Mouse (Mus musculus): Measurements from ENCODE around the gene Themis.

Gene Themis

DNA sequence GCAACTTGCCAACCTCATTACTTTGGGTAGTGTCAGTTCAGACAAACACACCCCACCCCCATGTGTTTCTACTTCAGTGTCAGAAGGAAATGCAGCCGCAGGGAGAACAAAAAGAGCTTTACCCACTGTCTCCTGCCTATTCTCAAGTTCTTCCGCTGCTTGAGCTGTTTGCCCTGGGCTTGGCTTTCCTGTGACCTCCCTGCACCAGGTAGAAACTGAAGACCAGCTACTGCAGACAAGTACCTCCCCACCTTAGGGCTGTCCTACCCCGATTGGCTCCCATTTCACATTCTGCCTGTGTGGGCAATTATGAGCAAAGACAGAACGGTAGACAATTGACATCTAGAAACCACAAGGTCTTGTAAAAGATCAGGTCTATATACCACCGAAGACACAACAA, at the start of gene Themis:
Gene Themis (plus strand): TSS at position 100 of the 400 bp plus-strand sequence.
- no peak for DNase-seq (ENCODE audit: low read depth, low spot score)

- no peak for DNase-seq (ENCODE audit: low read depth, low spot score)
These were observed 48.7 kb upstream of the Themis start for GRCm38 (mm10) chr10:28619415-28619814.

DNA sequence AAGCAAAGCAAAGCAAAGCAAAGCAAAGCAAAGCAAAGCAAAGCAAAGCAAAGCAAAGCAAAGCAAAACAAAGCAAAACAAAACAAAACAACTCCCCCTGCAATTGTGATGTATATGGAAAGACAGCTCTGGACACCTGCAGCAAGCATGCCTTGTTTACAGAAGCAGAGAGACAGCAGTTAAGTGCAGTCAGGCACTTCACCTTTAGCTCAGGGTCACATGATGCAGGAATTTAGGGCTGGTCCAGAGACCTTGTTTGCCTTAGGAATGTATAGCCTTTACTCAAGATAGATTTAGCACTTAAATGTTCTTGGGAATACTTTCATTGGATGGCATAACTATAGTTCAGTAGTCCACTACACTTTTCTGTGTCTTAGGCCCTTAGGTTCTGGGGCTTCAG, 32.1 kb upstream of the Themis start:
- peak; percentile 18 for DNase-seq (ENCODE audit: low read depth, low spot score)

- no peak for DNase-seq (ENCODE audit: low read depth, low spot score)
These were observed 26.3 kb upstream of the Themis start for GRCm38 (mm10) chr10:28641887-28642286.

DNA sequence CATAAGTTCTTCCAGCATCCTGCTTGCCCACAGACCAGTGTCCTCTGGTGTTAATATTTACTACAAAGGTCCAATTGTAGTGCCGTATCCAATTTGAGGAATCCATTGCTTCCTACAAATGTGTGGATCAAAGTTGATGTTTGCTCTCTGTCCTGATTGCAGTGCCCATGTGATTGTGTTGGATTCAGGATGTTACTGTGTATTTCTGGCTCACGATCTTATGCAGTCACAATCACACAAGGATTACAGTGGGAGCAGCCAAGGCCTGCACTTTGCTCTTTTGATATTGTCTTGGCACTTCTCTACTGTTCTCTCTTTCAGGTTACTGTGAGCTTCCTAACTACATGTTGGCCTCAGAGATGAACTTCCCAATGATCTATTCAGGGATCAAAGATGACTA, 20.3 kb upstream of the Themis start:
- no peak for DNase-seq (ENCODE audit: low read depth, low spot score)

DNA sequence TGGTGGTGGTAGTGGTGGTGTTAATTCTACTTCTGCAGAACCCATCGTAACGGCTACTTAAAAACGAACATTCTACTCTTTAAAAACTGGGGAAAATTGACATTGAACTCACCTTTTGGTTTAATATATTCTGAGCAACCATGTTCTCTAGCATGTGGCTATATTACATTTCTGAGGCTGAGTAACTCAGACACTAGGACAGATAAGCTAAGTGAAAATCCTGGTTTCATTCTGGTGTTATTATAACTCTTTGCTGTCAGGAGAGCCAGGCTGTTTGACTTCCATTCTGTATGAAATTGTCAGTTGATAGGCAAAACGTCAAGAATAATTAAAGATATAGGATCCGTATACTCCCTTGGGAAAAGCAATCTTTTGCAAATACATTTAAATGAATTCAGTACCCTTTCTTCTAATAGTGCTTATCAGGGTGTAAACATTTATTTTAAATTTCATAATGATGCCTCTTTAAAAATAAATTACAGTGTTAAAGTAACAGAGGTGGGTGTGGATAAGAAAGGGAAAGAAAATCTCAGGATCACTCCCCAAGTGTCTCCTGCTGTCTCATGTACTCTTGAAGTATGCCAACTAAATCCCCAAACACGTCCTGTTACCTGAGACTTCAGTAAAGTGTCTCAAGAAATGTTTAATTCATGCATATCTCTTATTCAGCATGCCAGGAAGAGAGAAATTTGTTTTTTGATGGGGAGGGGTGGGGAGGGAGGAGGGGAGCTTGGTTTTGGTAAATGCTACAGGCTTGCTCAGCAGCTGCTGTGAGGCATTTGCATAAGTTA, 18.9 kb upstream of the Themis start:
- no peak for DNase-seq (ENCODE audit: low read depth, low spot score)

- DNase-seq (ENCODE audit: low read depth, low spot score), result no peak
These were observed 18.3 kb upstream of the Themis start for GRCm38 (mm10) chr10:28649900-28650160.

DNA sequence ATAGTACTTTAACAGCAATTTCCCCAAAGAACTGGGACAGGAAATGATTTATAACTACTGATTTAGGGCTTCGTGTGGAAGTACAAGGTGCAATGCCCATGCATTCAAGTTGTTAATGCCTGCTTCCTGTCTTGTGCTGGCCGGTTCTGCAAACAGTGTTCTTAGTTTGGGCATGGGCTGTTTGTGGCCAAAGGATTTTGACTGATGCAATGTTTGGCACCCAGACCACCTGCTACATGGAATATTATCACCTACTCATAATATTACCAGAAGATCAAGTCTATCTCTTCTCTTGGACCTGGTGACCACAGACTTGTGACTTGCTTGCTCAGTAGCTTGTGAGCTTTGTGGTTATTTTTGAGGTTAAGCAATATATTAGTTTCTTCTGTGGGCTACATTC, 16.2 kb upstream of the Themis start:
- DNase-seq (ENCODE audit: low read depth, low spot score), result no peak

DNA sequence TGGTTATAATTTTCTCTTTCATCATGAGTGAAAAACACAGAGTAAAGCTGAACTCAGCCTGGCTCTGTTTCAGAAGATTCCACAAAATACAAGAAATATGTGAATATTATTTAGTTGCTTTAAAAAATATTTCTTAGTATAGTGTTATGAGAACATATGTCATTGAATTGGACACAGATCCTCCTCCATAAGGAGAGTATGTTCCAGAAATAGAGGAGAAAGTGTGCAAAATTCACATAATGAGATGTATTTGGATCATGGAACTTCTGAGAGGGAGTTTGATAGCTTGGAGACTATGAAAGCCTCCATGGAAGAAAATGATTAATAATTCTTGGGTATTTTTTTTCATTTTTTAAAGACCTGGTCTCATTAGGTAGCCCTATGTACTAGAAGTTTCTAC, 13.4 kb upstream of the Themis start:
- no peak for DNase-seq (ENCODE audit: low read depth, low spot score)

DNA sequence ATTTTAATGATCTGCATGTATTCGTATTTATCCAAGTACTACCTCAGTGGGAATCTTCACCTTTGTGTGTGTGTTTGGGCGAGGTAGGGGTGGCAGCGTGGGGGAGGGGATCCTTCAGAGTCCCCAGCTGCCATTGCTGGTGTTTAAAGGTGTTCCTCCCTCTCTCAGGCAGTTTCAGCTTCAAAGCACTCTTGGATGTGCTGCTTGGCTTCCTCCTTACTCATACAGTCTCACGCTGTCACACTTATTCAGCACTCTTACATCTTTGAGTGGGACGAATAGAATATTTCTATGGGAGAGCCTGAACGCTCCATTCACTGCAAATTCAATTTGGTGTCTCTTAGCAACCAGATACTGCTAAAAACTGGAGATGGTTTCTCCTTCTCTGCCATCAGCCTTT, 3.0 kb upstream of the Themis start:
- no peak for DNase-seq (ENCODE audit: low read depth, low spot score)

DNA sequence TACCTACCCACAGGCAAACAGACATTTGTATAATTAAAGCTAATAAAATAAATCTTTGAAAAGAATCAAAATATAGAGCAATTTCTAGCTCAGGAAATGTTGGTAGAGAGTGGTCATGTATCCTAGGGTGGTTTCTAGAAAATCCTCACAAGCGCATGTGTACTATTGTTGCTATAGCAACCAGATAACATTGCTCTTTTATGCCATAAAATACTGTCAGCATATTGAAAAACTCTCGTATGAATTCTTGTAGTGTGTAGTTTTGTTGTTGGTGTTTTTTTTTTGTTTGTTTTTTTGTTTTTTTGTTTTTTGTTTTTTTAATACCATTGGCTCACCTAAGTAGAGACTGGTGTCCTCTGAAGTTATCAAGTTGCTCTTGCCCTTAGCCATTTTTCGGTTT, 5.8 kb downstream of the Themis start:
- no peak for DNase-seq (ENCODE audit: low read depth, low spot score)

GRCm38 (mm10) chr10:28675337-28675736, 7.2 kb downstream of the Themis start:
- no peak for DNase-seq (ENCODE audit: low read depth, low spot score)

DNA sequence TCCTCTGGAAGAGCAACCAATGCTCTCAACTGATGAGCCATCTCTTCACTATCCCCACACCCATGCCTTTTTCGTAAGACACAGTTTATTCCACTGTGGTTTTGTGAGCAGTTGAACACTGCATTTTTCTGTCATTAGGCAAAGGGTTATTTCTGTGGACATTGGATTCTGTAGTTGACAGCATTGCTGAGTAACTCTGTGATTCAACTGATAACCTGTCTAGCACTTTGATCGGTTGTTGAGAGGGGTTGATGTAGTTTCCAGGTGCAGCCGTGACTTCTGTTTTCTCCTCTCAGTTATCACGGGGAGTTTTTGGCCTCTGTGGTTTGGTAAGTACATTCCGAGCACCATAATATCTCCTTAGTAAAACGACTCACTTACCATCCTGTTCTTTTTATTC, 26.8 kb downstream of the Themis start:
- no peak for DNase-seq (ENCODE audit: low read depth, low spot score)

GRCm38 (mm10) chr10:28696032-28696431, 27.9 kb downstream of the Themis start:
- no peak for DNase-seq (ENCODE audit: low read depth, low spot score)

DNA sequence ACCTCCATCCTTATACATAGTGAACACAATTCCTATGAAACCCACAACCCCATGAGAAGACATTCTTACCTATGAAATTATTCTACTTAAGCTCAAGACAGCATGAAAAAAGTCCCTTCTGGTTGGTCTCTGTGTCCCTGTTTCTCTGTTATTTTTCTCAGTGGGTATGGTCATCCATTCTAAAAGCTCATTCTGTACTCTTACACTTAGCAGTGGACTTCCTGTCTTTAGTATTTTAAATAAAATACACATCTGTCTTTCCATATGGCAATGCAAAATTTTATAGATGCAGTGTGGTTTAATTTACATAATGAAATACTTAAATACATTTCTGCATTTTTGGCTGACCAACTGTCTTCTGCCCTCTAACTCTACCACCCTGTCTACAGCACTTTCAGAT, 30.0 kb downstream of the Themis start:
- no peak for DNase-seq (ENCODE audit: low read depth, low spot score)

- DNase-seq (ENCODE audit: low read depth, low spot score), result no peak
These were observed 53.7 kb downstream of the Themis start for GRCm38 (mm10) chr10:28721828-28722227.

DNA sequence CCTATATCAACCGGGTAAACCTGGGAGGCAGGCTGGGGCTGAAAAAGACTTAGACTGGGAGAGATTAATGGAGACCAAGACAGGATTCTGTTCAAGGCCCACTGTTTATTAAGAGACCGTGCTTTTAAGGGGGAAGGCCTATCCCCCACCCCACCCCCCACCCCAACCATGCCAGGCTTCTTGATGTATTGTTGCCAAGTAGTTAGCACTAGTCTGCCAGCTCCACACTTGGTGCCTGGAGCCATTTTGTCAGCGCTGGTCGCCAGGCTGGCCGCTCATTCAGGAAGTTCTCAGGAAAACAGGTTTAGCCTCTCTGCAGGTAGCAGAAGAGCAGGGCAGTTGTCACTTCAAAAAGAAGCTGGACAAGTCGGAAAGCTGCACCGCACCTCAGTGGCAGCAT, 55.1 kb downstream of the Themis start:
- no peak for DNase-seq (ENCODE audit: low read depth, low spot score)

DNA sequence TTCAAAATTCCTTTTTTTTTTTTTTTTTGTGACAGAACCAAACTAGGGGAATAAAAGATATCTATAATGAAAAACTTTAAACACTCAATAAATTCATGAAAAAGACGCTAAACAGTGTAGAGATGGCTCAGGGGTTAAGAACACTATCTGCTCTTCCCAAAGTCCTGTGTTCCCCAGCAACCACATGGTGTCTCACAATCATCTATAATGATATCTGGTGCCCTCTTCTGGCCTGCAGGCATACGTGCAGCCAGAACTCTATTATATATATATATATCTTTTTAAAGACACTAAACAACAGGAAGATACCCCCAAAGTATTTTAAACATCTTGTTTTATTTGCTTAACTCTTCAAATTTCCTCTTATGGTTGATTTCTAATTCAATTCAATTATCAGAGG, 62.0 kb downstream of the Themis start:
- DNase-seq (ENCODE audit: low read depth, low spot score), result no peak

DNA sequence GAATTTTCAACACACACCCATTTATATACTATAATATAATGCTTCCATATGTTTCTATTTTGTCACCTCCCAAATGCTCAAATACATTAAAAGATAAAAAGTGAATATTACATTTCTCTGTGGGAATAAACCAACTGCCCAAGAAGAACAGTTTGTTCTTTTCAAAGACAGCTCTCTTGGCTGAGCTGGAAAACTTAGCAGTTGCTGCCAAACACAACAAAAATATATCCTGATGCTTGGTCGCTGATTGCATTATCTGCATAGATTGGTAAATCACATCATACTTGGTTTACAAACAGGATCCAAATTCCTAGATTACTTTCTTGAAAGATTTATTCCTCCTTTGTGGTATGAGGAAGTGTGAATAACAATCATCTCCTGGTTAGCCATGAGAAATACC, 69.8 kb downstream of the Themis start:
- no peak for DNase-seq (ENCODE audit: low read depth, low spot score)

DNA sequence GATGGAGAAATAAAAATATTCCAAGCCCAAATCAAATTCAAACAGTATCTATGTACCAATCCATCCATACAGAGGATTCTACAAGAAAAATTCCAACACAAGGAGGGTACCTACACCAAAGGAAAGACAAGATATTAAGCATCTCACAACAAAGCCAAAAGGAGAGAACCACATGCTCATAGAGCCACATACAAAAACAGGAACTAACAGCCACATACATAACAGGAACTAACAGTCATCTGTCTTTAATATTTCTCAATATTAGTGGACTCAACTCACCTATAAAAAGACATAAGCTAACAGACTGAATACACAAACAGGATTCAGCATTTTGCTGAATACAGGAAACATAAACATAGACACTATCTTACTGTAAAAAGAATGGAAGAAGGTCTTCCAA, 78.3 kb downstream of the Themis start:
- DNase-seq (ENCODE audit: low read depth, low spot score), result no peak

DNA sequence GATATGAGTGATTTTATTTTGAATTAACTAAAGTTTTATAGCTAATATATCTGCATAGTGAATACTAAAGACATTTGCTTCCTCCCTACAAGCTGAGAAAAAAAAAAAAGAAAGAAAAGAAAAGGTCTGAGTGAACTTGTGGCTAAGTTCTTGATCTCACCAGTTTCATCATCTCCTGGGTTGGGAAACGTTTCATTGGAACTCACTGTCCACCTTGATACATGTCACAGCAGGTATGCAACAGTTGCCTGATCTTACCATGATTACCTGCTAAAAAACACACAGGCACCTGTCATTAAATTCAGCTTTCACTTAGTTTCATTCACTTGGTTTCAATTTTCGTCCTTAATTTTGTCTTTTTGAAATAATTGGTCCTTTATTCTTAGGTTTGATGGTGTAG, 85.2 kb downstream of the Themis start:
- DNase-seq (ENCODE audit: low read depth, low spot score), result no peak

DNA sequence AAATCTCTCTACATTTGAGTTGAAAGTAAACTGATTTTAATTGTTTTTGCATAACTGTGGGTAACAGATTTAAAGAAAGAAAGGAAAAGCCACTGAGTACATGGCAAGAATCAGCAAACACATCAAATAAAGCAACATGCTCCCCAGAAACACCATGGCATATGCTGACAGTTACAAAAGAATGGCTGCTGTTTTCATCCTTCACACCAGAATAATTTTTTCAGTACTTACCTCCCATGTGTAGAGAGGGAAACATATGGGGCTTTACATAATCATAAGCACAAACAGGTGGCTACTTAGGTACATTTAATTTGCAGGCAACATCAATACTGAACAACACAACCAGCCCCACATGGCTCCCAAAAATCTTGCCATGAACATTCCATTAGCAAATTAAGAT, 86.8 kb downstream of the Themis start:
- no peak for DNase-seq (ENCODE audit: low read depth, low spot score)

GRCm38 (mm10) chr10:28776777-28777402, 108.7 kb downstream of the Themis start:
- DNase-seq (ENCODE audit: low read depth, low spot score), result no peak

GRCm38 (mm10) chr10:28799469-28799868, 131.3 kb downstream of the Themis start:
- no peak for DNase-seq (ENCODE audit: low read depth, low spot score)
